Mouse (Mus musculus) intestine, embryonic 16.5 days (tissue): ENCODE measurements around the gene Gpr137. TPM values are rescaled to one million over a fixed set of nuclear protein-coding genes. Genes with fewer than 3 reads are reported as not detected.

Experiments used
- ATAC-seq: fragments of 200-750 bp; cut with Nextera tagmentation; 2 replicates; pipeline ENCODE4 v1.8.0; 2017; ENCODE audit warnings: moderate TSS enrichment, moderate library complexity
- H3K27ac ChIP-seq: fragments of 300-500 bp; sonication (generic); 2 replicates; pipeline ENCODE4 v1.5.1; 2014; ENCODE audit warnings: mild to moderate bottlenecking, low read length
- H3K27me3 ChIP-seq: fragments of 300-500 bp; sonication (generic); replicated peaks from 2 replicates; pipeline ENCODE4 v1.6.1; 2014; ENCODE audit warnings: low read length, control low read depth, mixed read lengths; ENCODE audit not compliant: control insufficient read depth, insufficient read depth
- H3K36me3 ChIP-seq: fragments of 300-500 bp; sonication (generic); 2 replicates; pipeline ENCODE4 v1.6.1; 2014; ENCODE audit warnings: low read length, control low read depth; ENCODE audit not compliant: control insufficient read depth, insufficient read depth
- H3K4me1 ChIP-seq: fragments of 300-500 bp; sonication (generic); 2 replicates; pipeline ENCODE4 v1.6.1; 2014; ENCODE audit warnings: low read length, control low read depth, mixed read lengths; ENCODE audit not compliant: control insufficient read depth, insufficient read depth
- H3K4me2 ChIP-seq: fragments of 300-500 bp; sonication (generic); 2 replicates; pipeline ENCODE4 v1.6.1; 2014; ENCODE audit warnings: low read depth, low read length, control low read depth
- H3K4me3 ChIP-seq: fragments of 300-500 bp; sonication (generic); 2 replicates; pipeline ENCODE4 v1.5.1; 2014; ENCODE audit warnings: mild to moderate bottlenecking, low read length
- H3K9ac ChIP-seq: fragments of 300-500 bp; sonication (generic); 2 replicates; pipeline ENCODE4 v1.6.1; 2014; ENCODE audit warnings: low read depth, low read length
- H3K9me3 ChIP-seq: fragments of 300-500 bp; sonication (generic); 2 replicates; pipeline ENCODE4 v1.6.1; 2016; ENCODE audit warnings: low read length, control low read depth; ENCODE audit not compliant: control insufficient read depth
- WGBS: fragments of 180-500 bp; shearing (Covaris S2); extraction: QIAGEN DNeasy Blood & Tissue Kit; methylation state at CpG from one replicate; pipeline ENCODE4 v1.1.7; 2014; 5-methylcytosine and 5-hydroxymethylcytosine counted together
- polyA plus RNA-seq: library from polyadenylated mRNA; unstranded; fragments of >200 nt; fragmentation: Nextera tagmentation; extraction: Ambion mirVana; gene quantifications from 2 replicates; pipeline ENCODE4 v1.2.1, GENCODE M21; 2015

Gpr137 gene
- polyA plus RNA-seq, 1 experiment from 2014 or later = 21.1 TPM

- Histone ChIP-seq H3K36me3 (peaks cover 7% of the 10 kb centered on the region; the same call in 1 of the 2 replicates), H3K27me3 (no peaks in the 10 kb centered on the region), H3K4me2 (peak overlapping the region; percentile 70; the same call in 1 of the 2 replicates), H3K9ac (peak overlapping the region; percentile 11; the same call in 1 of the 2 replicates), H3K27ac (no peak overlapping the region), H3K4me1 (peaks cover 41% of the 10 kb centered on the region), H3K9me3 (no peaks in the 10 kb centered on the region), H3K4me3 (no peak overlapping the region; the same call in 1 of the 2 replicates)
- 87% methylated on average over 4 of the region's 4 CpGs for WGBS
- ATAC-seq = no peak
Observed at GRCm38 (mm10) chr19:6981465-6981864, 39.2 kb upstream of the Gpr137 start.

GRCm38 (mm10) chr19:6980381-6981093 is 38.3 kb upstream of the Gpr137 start, which contains the start of gene Fkbp2:
Fkbp2 (minus strand) TSS chr19:6980501.
- WGBS = under 1% methylated on average over 38 of the region's 38 CpGs

GRCm38 (mm10) chr19:6979486-6980380 is 37.5 kb upstream of the Gpr137 start:
- H3K4me3 ChIP-seq = peak overlapping the region; percentile 78
- H3K9ac ChIP-seq = peak overlapping the region; percentile 95
- ATAC-seq = peak; percentile 92
- H3K4me1 ChIP-seq = peaks cover 35% of the 10 kb centered on the region
- H3K36me3 ChIP-seq = peaks cover 7% of the 10 kb centered on the region; the same call in 1 of the 2 replicates
- H3K27me3 ChIP-seq = no peaks in the 10 kb centered on the region
- H3K9me3 ChIP-seq = no peaks in the 10 kb centered on the region
- peak overlapping the region; percentile 95 for H3K27ac ChIP-seq
- H3K4me2 ChIP-seq = peak overlapping the region; percentile 83
- under 1% methylated on average over 59 of the region's 59 CpGs for WGBS

More at GRCm38 (mm10) chr19:6980381-6981093, 38.3 kb upstream of the Gpr137 start, which contains the start of gene Fkbp2:
- Histone ChIP-seq H3K9me3 (no peaks in the 10 kb centered on the region), H3K36me3 (peaks cover 7% of the 10 kb centered on the region; the same call in 1 of the 2 replicates), H3K27me3 (no peaks in the 10 kb centered on the region), H3K4me3 (peak within 1 kb of the TSS; percentile 78), H3K4me2 (peak within 1 kb of the TSS; percentile 83), H3K9ac (peak within 1 kb of the TSS; percentile 95), H3K27ac (peak within 1 kb of the TSS; percentile 95), H3K4me1 (peaks cover 39% of the 10 kb centered on the region)
- ATAC-seq = peak; percentile 84

GRCm38 (mm10) chr19:6979001-6979479 is 36.8 kb upstream of the Gpr137 start:
- Histone ChIP-seq H3K4me2 (peak overlapping the region; percentile 83), H3K9me3 (no peaks in the 10 kb centered on the region), H3K27ac (peak overlapping the region; percentile 83), H3K4me3 (peak overlapping the region; percentile 78), H3K36me3 (peaks cover 7% of the 10 kb centered on the region; the same call in 1 of the 2 replicates), H3K9ac (peak overlapping the region; percentile 79), H3K4me1 (peaks cover 35% of the 10 kb centered on the region), H3K27me3 (no peaks in the 10 kb centered on the region)
- WGBS = 7% methylated on average over 11 of the region's 11 CpGs
- no peak for ATAC-seq

- H3K27ac ChIP-seq = peak overlapping the region; percentile 83
- no peaks in the 10 kb centered on the region for H3K27me3 ChIP-seq
- H3K9me3 ChIP-seq = no peaks in the 10 kb centered on the region
- peak overlapping the region; percentile 79 for H3K9ac ChIP-seq
- H3K4me1 ChIP-seq = peaks cover 35% of the 10 kb centered on the region
- 33% methylated on average over 3 of the region's 3 CpGs for WGBS
- H3K4me3 ChIP-seq = peak overlapping the region; percentile 78
- peak overlapping the region; percentile 83 for H3K4me2 ChIP-seq
- no peak for ATAC-seq
- peaks cover 7% of the 10 kb centered on the region; the same call in 1 of the 2 replicates for H3K36me3 ChIP-seq
Observed at GRCm38 (mm10) chr19:6978639-6978974, 36.3 kb upstream of the Gpr137 start.

GRCm38 (mm10) chr19:6977759-6978638 is 35.7 kb upstream of the Gpr137 start:
- peaks cover 35% of the 10 kb centered on the region for H3K4me1 ChIP-seq
- H3K27me3 ChIP-seq = no peaks in the 10 kb centered on the region
- 78% methylated on average over 13 of the region's 13 CpGs for WGBS
- peaks cover 7% of the 10 kb centered on the region; the same call in 1 of the 2 replicates for H3K36me3 ChIP-seq
- peak overlapping the region; percentile 79 for H3K9ac ChIP-seq
- no peaks in the 10 kb centered on the region for H3K9me3 ChIP-seq
- peak overlapping the region; percentile 78 for H3K4me3 ChIP-seq
- no peak for ATAC-seq
- H3K27ac ChIP-seq = peak overlapping the region; percentile 83
- peak overlapping the region; percentile 83 for H3K4me2 ChIP-seq

- ATAC-seq = no peak
- Histone ChIP-seq H3K4me2 (peak within 1 kb of the TSS; percentile 59), H3K27me3 (no peaks in the 10 kb centered on the region), H3K36me3 (peaks cover 5% of the 10 kb centered on the region; the same call in 1 of the 2 replicates), H3K9me3 (no peaks in the 10 kb centered on the region), H3K9ac (peak within 1 kb of the TSS; percentile 78), H3K4me3 (peak within 1 kb of the TSS; percentile 69), H3K27ac (peak within 1 kb of the TSS; percentile 77), H3K4me1 (peaks cover 44% of the 10 kb centered on the region)
- under 1% methylated on average over 16 of the region's 16 CpGs for WGBS
Observed at GRCm38 (mm10) chr19:6975537-6976521, 33.5 kb upstream of the Gpr137 start, which contains the start of gene Plcb3. Plcb3 (minus strand) TSS chr19:6976470.
